Mouse (Mus musculus) E14TG2a.4 (cell line): Measurements from ENCODE around the gene Ercc1.

Experiments
- CTCF ChIP-seq: conservative IDR thresholded peaks from 2 replicates; pipeline ENCODE4 v1.5.1; 2014; ENCODE audit warnings: low read length
- POU5F1 ChIP-seq: IDR thresholded peaks from 2 replicates; pipeline ENCODE4 v1.6.1; 2014; ENCODE audit warnings: low read length, borderline replicate concordance

DNA sequence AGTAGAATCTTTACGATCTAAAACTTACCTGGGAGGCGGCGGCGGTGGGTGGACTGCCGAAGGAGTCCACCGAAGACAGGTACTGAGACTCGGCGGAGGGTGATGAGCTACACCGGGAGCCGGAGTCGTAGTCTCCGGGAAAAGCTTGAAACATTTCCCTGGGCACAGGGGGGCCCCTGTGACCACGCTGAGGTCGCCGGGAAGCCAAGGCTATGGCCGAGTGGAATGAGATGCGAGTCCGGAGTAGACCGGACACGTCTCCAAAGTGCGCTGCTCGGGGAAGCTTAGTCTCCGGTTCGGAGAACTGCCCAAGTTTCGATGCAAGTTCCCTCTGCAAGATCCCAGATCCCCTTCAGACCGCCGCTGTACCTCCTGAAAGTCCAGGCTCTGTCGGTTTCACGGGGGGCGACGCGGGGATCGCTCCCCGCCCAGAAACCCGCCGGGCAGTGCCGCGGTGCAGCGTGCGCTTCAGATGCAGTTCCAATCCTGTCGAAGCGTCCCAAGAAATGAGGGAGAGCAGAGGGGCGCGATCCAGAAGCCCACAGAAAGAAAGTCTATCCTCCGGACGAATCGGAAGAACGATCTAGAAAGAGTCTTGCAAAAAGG, 35.2 kb upstream of the Ercc1 start:
- TF ChIP-seq CTCF: no peak
- TF ChIP-seq POU5F1: no peak
